Mouse (Mus musculus) heart, adult 9 months (tissue): ENCODE measurements at regions not wholly inside any gene's neighbourhood (a gene's known extent, or its start where the extent isn't known, plus 50 kb on each side); places are given as distances from the start of the nearest gene placed in this dataset.

Experiments used
- DNase-seq, 2 experiments: peaks; one replicate each; pipeline ENCODE4 v3.0.0; 2022; ENCODE audit warnings: low spot score in 2 of 2

DNA sequence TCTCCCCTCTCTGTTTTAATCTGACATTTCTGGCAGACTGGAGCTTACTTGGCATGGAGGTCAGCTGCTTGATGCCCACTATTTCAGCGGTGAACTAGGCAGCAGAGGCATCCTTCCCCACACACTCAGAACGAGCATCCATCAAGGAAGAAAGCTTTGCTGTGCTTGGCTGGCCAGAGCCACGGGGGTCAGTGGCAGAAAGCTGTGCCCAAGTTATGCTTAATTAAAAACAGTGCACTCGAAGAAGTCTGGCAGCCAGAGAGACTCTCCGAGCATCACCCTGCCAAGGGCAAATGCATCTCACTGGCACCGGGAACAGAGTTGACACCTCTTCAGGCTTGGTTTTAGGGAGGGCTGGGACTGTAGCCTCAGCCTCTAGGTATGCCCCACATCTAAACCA lies 168.3 kb downstream of the Gm45692 start:
- no peak for DNase-seq

DNA sequence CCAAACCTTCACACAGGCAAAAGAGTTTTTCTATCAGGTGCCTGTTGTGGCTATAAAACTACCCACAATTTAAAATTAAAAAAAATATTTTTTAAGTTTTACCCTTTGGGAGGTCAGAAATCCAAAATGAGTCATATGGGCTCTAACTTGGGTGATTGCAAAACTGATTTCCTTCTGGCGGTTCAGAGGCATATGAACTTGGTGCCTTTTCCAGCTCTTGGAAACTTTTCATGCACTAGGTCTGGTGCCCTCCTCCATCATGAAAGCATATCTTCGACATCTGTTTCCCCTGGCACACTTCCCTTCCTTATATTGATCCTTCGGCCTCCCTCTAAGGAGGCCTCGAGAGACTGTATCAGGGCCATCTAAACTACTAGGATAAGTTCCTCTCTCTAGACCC lies 168.8 kb downstream of the Gm45692 start:
- DNase-seq, result no peak

DNA sequence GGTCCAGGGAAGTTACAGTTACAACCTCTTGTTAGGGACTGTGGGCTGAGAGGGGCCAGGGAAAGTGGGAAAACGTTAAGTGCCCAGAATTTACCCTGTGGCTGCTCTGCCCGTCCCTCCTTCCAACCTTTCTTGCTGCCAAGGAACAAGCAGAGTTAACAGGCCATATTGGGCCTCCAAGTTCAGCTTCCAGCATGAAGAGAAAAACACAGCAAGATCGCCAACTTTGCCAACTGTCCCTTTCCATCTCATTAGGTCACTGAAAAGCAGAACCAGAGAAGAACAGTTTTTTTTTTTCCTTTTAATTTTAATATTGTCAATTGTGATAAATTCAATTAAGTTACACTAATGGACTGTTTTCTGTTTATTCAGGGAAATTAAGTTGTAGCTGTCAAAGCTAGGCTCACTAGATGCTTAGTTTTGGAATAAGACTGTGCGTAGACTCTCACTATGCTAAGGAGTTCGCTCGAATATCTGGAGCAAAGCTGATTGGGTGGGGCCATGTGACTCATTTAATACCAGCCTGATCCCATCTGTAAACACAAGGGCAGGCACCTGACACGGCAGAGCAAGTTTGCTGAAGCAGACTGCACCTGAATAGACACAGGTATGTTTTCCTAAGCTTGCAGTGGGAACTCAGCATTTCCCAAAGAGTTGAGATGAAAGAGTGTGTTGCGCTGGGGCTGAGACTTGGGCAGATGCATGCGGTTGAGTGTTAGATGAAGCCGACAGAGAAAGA lies 178.9 kb downstream of the Gm45692 start:
- no peak for DNase-seq

DNA sequence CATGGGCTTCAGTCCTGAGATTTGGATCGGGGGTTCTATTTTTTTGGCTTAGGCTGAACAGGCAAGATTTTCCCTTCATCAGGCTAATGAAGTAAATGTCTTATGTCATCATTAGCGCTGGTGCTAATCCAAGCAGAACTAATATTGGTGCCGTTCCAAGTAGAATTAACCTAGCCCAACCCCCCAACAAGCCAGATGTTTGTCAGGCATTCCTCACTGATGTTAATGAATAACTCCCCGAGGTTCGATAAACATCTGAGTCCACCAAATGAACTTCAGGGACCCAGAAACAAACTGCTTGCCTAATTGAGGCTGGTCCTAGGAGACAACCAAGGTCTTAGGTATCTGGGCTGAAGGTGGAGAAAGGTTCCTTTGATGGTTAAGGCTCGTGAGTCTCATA lies 180.9 kb downstream of the Gm45692 start:
- DNase-seq, result peak in 1 of 2 experiments; percentile 7

DNA sequence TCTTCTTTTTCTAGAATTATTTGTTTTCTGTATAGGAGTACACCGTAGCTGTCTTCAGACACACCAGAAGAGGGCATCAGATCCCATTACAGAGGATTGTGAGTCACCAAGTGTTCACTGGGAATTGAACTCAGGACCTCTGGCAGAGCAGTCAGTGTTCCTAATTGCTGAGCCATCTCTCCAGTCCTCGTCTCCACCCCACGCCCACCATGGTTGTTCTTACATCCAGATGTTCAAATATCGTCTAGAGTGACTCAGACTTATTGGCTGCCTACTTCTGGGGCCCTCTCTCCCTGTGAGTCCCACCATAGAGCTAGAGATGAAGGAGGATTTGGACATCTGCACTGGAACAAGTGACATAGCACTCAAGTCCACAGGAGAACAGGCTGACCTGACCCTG lies 182.6 kb downstream of the Gm45692 start:
- peak; percentile 8 to 19 for DNase-seq

DNA sequence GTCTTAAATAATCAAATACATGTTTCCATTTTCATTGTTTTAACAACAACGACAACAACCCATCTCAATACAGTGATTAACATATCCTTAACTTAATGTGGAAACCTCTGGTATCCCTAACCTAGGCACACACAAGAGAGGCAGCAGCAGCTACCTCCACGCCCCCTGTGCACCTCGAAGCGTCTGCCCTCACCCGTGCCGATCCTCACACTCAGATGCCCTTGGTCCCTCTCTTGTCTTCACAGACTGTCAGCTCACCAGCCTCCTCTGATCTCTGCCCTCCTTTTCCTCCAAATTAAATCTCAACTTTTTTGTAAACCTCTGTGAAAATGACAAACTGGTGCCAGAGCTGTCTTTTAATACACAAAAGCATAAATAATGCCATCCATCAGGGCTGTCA lies 185.2 kb downstream of the Gm45692 start:
- no peak for DNase-seq

DNA sequence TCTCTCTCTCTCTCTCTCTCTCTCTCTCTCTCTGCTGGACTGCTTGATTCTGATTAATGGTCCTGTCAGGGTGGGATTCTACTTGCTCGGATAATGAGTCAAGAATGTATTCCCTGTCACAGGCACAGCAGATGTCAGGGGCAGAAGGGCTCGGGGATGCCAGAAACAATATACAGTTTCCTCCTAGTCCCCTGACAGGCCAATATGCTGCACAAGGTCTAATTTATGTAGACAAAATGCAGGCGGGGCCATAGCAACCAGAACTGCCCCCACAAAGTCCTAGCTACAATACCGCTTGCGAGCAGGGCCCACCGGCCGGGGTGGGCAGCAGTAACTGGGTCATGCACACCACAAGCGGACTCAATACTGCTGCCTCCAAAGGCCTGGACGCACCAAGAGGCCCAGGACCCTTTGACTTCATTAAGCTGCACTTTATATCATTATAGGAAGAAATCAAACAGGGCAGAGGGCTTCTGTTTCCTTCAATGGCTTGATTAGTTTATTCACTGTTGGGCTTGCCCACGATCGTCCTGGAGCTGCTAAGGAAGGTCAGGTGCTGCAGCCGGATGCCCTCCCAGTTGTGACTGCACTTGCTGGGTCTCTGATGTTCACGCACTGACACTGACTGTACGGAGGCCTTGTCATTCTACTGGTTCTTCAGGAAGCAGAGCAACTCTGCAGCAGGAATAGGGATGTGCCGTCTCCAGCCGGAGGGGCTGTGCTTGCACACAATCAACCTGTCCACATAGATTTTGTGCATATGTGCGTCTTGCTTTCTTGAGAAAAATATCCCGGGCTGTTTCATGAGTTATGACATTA lies 185.9 kb downstream of the Gm45692 start:
- DNase-seq, result no peak

DNA sequence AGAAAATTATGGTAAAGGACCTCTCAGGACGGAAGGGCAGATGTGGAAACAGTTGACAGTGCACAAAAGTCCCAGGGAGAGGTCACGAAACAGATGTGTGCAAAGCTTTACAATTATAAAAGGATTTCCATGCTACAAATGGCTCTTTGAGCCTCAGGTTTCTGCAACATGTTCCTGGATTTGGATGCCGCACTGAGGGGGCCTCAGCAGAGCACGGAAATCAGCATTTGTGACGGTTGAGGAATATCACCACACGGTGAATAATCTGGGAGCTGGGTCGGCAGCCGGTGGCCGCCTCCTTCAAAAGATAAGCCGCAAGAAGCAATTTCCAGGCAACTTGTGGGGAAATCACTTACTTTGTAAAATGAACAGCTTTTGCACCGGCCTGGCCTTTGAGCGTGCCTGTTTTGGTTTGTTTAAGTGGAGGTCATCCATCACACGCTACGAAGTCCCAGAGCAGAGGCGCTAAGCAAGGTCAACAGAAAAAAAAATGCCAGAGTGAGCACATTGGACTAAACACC lies 188.8 kb downstream of the Gm45692 start:
- DNase-seq, result no peak

DNA sequence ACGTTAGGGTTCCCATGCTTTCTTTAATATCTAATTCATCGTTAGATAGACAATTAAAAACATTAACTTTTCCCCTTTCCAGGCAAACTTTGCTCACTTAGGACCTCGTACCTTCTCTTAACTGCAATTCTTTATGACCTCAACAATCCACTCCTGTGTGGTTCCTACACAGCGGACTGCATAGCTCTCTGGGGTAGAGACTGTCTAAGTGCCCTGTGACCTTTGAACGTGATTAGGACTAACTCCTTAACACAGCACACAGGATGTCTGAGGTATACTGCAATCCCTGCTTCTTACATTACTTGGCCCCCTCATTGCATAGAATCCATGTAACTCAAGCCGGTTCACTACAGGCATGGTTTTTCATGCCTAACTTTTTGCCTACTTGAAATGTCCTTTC lies 190.4 kb downstream of the Gm45692 start:
- no peak for DNase-seq

DNA sequence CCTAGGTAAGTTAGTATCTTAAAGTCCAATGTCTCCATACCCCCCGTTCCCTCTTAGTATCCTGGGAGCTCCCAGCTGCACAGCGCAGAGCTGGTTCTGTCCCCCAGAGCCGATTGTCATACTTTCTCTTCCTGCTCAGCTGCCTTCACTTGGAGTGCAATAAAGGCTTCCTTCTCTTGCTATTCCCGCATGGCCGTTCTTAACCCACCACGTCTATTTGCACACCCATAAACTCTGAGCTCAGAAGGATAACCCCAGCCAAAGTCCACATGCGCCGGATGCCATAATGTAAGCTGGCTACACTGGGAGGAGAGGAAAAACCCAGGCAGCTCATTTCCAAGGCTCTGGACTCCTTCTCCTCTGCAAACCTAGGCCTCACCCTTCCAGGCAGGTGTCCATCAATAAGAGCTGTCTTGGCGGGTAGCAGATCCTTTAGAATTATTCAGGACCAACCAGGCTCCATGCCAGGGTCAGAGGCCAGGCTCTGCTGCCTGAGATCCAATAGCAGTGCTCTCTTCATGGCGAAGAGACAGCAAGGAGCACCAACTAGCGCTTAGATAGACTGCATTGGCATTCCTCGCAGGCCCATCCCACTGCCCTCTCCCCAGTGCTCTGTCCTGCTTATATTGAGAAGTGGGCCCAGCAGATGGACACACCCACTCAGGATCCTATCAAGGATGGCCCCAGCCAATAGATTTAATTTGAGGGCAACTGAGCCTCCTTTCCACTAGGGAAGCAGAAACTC lies 204.4 kb downstream of the Gm45692 start:
- DNase-seq, result no peak

DNA sequence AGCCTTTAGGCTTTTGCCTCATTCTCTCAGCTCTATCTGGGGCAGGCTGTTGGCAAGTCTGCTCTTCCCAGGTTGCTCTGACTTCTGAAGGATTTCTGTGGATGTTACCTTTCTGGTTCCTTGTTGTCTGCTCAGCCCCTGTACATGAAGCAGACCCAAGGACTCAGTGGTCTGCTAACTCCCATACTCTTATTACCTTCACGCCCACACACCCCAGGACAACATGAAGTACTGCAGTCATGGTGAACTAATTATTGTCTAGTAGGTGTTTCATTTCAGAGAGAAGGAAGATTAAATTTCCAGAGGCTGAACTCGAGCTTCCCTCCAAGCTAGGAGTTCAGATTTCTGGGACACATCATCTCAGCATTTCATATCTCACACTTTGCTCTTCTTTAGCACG lies 205.3 kb downstream of the Gm45692 start:
- DNase-seq, result no peak

DNA sequence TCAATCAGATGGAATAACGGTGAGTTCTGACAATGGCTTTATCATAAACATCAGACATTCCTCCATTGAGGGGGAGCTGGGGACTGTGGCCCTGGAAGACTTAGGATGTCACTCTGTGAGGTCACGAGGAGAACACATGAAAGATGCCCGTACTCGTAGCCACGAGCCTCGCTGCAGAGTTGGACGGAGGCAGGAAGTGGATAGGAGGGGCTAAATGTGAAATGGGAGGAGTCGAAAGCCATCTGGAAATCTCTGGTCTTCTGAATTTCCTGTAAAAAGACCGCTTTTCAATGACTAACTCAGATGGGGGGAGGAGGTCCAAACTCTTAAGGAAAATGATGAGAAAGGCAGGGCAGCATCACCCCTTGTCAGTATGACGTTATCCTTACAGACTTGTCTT lies 210.5 kb downstream of the Gm45692 start:
- DNase-seq, result no peak

DNA sequence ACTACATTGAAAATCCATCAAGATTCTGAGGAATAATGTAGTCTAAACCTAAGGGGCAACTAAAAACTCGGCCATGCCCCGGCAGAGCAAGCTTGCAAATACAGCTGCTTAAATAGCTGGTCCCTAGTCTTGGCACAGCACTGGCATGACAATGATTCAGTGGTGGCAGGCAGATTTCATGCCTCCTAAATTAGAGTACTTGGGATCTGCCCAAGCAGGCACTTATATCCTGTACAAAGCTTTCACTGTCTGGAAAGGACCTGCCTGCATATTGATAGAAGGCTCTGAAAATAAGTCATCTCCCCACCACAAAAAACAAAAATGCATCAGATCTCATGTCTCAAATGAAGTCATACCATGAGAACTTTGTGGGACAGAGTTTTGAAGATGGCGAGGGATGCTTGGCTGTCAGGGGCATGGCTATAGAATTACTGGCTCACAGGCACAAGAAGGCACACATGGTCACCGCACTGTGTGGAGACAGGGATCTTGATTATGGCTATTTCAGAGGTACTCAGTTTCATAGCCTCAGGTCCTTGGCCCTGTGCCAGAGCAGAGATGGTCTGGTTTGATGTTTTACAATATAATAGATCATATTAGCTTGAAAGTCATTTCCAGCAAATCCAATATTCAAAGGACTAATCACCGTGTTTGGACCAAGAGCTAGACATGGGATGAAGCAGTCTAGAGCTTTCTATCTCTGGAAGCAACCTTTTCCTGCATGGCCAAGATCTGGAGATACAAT lies 217.7 kb downstream of the Gm45692 start:
- DNase-seq, result peak in 1 of 2 experiments; percentile 19

DNA sequence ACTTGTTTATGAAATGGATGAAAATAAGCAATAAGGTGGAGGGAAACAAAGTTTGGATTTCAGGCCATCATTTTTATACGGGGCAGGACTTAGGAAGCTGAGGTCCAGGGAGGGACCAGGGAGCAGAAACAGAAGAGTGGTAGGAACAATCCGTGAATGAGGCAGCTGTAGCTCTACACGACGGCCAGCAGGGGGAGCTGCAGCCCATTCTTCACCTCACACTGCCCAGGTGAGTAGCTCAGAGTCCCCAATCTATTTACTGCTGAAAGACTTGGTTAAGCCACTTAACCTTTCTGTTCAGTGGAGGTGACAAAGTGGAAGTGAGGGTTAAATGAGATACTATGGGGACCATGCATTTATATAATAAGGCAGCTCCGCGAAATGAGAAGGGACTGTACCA lies 225.7 kb downstream of the Gm45692 start:
- peak in 1 of 2 experiments; percentile 28 for DNase-seq

DNA sequence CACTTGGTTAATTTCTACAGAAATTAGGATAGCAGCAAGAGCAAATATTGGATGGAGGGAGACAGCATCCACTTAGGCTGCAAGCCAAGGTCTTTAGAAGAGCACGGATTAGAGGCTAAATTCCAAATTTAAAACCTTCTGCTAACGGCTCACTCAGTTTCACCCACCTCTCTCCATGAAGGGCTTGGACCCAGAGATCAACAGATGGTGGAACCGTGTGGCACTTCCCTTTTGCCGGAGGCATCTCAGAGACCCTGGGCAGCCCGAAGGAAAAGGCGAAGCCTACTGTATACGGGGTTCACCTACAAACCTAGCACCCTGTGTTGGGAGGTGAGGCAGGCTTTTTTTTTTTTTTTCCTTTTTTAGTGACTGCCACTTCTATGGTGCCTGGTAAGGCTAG lies 229.9 kb downstream of the Gm45692 start:
- no peak for DNase-seq

DNA sequence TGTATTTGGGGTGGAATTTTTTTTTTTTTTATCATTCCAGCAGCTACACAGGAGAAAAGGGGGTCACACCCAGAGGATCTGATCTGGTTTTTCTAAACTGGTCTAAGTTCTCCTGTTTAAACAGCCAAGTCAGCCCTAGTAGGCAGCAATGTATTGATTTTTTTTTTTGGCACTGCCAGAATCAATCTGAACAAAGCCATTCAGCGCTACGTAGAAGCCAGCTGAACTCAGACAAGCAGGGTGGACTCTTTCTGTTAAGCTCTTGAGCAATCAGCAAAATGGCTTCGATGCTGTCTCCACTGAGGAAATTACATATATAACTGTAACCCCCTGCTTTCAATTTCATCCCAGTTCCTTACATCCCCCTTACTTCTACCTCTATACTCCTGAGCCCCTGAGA lies 230.5 kb downstream of the Gm45692 start:
- no peak for DNase-seq

DNA sequence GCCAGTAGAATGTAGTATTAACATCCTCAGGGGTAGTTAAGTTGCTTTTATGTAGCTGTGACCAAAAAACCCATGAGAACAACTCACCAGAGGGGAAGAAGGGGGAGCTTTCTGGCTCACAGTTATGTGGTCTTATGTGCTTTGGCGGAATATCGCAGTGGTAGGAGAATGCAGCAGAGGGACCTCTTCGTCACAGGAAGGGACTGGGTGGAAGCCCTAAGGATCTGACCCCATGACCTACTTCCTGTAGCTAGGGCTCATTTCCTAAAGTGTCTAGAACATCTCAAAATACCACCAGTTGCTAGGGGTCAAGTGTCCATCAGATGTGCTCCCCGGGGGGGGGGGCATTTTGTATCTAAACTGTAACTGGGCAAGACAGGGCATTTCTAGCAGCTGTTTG lies 231.3 kb downstream of the Gm45692 start:
- DNase-seq, result peak; percentile 33 to 41

DNA sequence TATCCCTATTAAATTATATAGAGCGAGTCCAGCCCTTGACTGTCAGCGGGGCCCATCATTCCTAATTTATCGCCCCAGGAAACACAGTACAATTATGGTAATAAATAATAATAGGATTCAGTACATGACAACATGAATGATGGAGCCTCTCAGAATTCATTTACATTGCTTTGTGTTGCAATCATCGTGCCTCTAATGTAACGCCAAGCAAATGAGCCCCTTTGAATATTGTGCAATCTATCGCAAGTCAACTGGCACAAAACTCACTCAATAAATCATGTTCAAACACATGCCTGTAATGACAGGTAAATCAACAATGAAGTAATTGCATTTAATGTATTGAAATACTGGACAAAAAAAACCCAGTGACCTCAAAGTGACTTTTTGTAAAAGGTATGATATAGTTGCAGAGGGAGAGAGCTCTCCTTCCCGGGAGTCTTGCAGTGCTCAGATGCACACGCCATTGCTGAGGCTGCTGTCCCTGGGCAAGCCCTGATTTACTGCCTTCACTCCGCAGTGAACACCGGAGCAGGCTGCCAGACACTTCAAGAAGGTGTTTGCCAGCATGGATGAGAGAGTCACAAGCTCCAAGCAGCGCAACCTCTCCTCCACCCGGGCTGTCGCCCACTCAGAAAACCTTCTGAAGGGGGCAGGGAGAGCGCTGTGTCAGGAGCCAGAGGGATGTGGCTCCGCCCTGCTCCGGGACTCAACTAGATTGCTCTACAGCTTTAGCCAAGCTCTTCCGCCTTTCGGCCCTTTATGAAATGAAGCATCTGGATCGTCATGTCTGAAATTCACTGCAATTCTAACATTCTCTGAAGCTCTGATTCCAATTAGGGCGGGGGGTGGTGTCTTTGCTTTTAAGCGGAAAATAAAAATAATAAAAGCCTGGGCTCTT lies 232.6 kb downstream of the Gm45692 start:
- DNase-seq, result peak; percentile 77 to 80

DNA sequence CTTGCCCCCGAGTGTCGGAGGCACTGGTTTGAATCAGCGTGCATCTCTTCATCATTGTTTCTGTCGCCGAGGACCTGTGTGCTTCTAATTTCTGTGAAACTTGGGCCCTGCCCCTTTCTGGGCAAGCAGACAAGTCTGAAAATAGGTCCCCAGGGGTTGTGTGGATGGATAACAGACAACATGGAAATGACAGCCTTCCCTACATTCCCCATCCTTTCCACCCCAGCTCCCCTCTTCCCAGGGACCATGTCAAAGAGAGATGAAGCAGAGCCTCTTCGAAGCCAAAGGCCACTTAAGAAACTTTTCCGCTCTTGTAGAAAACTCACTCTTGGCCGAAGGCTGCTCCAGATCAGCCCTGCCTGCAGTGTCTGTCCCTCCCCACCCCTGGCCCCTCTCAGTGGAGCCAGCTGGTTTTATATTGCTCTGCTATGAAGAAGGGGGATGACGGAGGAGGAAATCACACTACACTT lies 233.2 kb downstream of the Gm45692 start:
- DNase-seq, result peak; percentile 92 to 94

DNA sequence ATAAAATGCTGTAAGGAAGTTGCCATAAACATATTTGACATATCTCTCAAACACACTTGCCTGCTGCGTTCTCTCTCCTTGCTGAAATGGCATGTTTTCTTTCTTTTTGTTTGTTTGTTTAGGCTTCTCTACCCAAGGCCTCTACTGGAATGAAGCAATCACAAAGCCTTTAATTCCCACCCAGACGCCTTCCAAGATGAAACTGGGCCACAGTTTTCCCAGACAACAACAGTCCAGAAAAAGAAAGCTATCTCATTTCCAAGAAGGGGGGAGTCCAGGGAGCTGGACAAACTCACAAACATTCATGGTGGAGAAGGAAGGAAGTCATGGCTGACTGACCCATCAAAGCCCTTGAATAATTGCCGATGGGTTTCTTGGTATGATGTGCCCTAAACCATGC lies 234.1 kb downstream of the Gm45692 start:
- peak; percentile 76 to 79 for DNase-seq
